Mouse (Mus musculus): Measurements from ENCODE around the gene Lpcat1. TPM values are rescaled to one million over a fixed set of nuclear protein-coding genes. Genes with fewer than 3 reads are reported as not detected.

Lpcat1 gene
- polyA plus RNA-seq, 1 experiment from 2014 or later, result 81.9 TPM

GRCm38 (mm10) chr13:73476796-73477195 lies 9.8 kb downstream of the Lpcat1 start:
- ATAC-seq (replicated peaks; ENCODE audit: low FRiP score) (no peak), DNase-seq (ENCODE audit: low spot score) (no peak)
- no peaks in the 10 kb centered on the region for H3K27me3 ChIP-seq (replicated peaks; ENCODE audit: control insufficient read depth, insufficient read depth, low read length)
- H3K4me1 ChIP-seq (replicated peaks; ENCODE audit: control insufficient read depth, insufficient read depth, low read length), result peaks cover 73% of the 10 kb centered on the region
- peak overlapping the region; percentile 95 for H3K27ac ChIP-seq (ENCODE audit: low read depth, low read length)
- H3K4me2 ChIP-seq, result no peak overlapping the region
- peak overlapping the region; percentile 54 for H3K9ac ChIP-seq (ENCODE audit: low read depth, low read length)
- no peak overlapping the region for H3K4me3 ChIP-seq (ENCODE audit: low read depth, low read length)
- H3K9me3 ChIP-seq (ENCODE audit: control insufficient read depth, low read length), result no peaks in the 10 kb centered on the region
- H3K36me3 ChIP-seq (ENCODE audit: control insufficient read depth, insufficient read depth, low read length), result no peaks in the 10 kb centered on the region; the same call in 1 of the 2 replicates
- WGBS, result 86% methylated on average over 8 of the region's 8 CpGs

DNA sequence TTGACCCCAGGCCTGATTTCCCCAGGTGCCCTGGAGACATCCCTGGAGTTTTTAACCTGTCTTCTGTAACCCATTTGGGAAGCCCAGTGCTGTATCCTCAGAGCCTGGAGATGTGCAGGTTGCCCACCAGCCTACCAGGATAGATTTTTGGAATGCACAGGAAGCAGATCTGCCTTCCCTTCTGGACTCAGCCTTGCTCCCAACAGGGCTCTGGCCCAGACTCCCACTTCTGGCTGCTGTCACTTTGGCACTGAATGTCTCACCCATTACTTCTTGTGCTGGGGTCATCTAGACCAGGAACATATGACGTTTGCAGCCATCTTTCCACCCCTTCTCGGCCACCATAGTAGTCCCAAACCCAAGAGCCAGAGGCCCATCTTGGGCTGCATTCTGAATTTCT lies 10.8 kb downstream of the Lpcat1 start:
- Histone ChIP-seq H3K4me2 (0 out of 2 replicates have a peak overlapping the region, but pooled peaks have one; percentile 15), H3K9me3 (ENCODE audit: control insufficient read depth, low read length) (no peaks in the 10 kb centered on the region), H3K9ac (ENCODE audit: low read depth, low read length) (peak overlapping the region; percentile 32), H3K27me3 (replicated peaks; ENCODE audit: control insufficient read depth, insufficient read depth, low read length) (no peaks in the 10 kb centered on the region), H3K27ac (ENCODE audit: low read depth, low read length) (peak overlapping the region; percentile 57), H3K36me3 (ENCODE audit: control insufficient read depth, insufficient read depth, low read length) (no peaks in the 10 kb centered on the region), H3K4me1 (replicated peaks; ENCODE audit: control insufficient read depth, insufficient read depth, low read length) (peaks cover 74% of the 10 kb centered on the region), H3K4me3 (ENCODE audit: low read depth, low read length) (no peak overlapping the region)
- 87% methylated on average over 2 of the region's 2 CpGs for WGBS
- ATAC-seq (replicated peaks; ENCODE audit: low FRiP score), result no peak
- DNase-seq (ENCODE audit: low spot score), result no peak

DNA sequence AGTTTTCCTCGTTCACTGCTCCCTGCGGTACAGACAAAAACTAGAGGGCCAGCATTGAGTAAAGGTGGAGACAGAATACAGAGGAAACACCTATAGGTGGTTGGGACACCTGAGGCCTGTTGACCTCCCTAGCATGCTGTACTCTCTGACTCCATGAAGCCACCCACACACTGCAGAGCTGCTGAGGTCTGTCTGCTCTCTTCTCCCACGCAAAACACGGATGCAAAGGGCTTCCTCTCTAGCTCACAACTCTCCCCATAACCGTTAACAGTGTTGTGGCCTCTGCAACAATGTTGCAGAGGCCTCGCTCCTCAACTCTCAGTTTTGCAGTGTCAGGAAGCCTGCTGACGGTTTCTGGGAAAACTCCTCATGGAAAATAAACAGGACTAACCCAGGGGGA lies 15.5 kb downstream of the Lpcat1 start:
- H3K27ac ChIP-seq (ENCODE audit: low read depth, low read length), result 0 out of 2 replicates have a peak overlapping the region, but pooled peaks have one; percentile 3
- DNase-seq (ENCODE audit: low spot score), result no peak
- no peak overlapping the region for H3K4me2 ChIP-seq
- no peak overlapping the region for H3K4me3 ChIP-seq (ENCODE audit: low read depth, low read length)
- ATAC-seq (replicated peaks; ENCODE audit: low FRiP score), result no peak
- H3K9ac ChIP-seq (ENCODE audit: low read depth, low read length), result no peak overlapping the region; the same call in 1 of the 2 replicates
- peaks cover 26% of the 10 kb centered on the region for H3K36me3 ChIP-seq (ENCODE audit: control insufficient read depth, insufficient read depth, low read length)
- 84% methylated on average over 7 of the region's 7 CpGs for WGBS
- no peaks in the 10 kb centered on the region for H3K9me3 ChIP-seq (ENCODE audit: control insufficient read depth, low read length)
- no peaks in the 10 kb centered on the region for H3K27me3 ChIP-seq (replicated peaks; ENCODE audit: control insufficient read depth, insufficient read depth, low read length)
- peaks cover 60% of the 10 kb centered on the region for H3K4me1 ChIP-seq (replicated peaks; ENCODE audit: control insufficient read depth, insufficient read depth, low read length)

DNA sequence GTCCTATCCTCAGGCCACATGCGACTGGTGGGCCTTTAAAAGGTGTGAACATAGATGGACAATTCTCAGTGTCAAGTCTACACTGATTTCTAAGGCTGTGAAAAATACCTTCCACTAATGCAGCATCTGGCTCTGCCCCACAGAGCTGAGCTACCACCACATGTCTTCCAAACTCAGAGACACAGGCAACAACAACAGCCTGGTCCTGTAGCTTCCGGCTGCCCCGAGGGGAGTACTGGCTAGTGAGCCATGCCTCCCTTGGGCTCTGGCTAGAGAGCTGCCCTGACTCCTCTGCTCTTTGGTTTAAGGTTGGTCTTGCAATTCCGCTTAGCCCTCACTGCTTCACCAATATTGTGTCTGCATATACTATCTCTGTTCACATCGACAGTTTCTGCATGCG lies 16.3 kb downstream of the Lpcat1 start:
- peak overlapping the region; percentile 24; the same call in 1 of the 2 replicates for H3K4me2 ChIP-seq

DNA sequence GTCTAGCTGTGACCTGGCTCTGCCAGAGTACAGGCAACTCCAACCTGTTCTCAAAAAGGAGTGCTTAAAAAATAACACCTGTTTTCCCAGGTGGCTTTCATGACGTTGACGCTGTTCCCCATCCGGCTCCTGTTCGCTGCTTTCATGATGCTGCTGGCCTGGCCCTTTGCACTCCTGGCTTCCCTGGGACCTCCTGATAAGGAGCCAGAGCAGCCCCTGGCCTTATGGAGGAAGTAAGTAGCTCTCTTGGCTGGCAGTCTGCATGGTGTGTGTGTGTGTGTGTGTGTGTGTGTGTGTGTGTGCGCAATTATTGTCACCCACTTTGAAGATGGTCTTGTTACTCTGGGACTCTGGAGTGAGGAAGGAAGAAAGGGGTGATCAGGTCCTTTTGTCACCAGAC lies 17.2 kb downstream of the Lpcat1 start:
- peaks cover 29% of the 10 kb centered on the region for H3K36me3 ChIP-seq (ENCODE audit: control insufficient read depth, insufficient read depth, low read length)
- no peaks in the 10 kb centered on the region for H3K27me3 ChIP-seq (replicated peaks; ENCODE audit: control insufficient read depth, insufficient read depth, low read length)
- H3K9me3 ChIP-seq (ENCODE audit: control insufficient read depth, low read length), result no peaks in the 10 kb centered on the region
- ATAC-seq (replicated peaks; ENCODE audit: low FRiP score), result peak; percentile 73
- no peak overlapping the region for H3K9ac ChIP-seq (ENCODE audit: low read depth, low read length)
- H3K4me1 ChIP-seq (replicated peaks; ENCODE audit: control insufficient read depth, insufficient read depth, low read length), result peaks cover 46% of the 10 kb centered on the region
- no peak overlapping the region for H3K4me3 ChIP-seq (ENCODE audit: low read depth, low read length)
- H3K27ac ChIP-seq (ENCODE audit: low read depth, low read length), result peak overlapping the region; percentile 53; the same call in 1 of the 2 replicates
- H3K4me2 ChIP-seq, result peak overlapping the region; percentile 24
- WGBS, result 29% methylated on average over 5 of the region's 5 CpGs
- DNase-seq (ENCODE audit: low spot score), result no peak

More for the DNA sequence above, 16.3 kb downstream of the Lpcat1 start:
- DNase-seq (ENCODE audit: low spot score) (no peak), ATAC-seq (replicated peaks; ENCODE audit: low FRiP score) (no peak)
- no peak overlapping the region for H3K4me3 ChIP-seq (ENCODE audit: low read depth, low read length)
- H3K27ac ChIP-seq (ENCODE audit: low read depth, low read length), result peak overlapping the region; percentile 53
- no peaks in the 10 kb centered on the region for H3K9me3 ChIP-seq (ENCODE audit: control insufficient read depth, low read length)
- no peak overlapping the region for H3K9ac ChIP-seq (ENCODE audit: low read depth, low read length)
- 88% methylated on average over 6 of the region's 6 CpGs for WGBS
- peaks cover 54% of the 10 kb centered on the region for H3K4me1 ChIP-seq (replicated peaks; ENCODE audit: control insufficient read depth, insufficient read depth, low read length)
- H3K36me3 ChIP-seq (ENCODE audit: control insufficient read depth, insufficient read depth, low read length), result peaks cover 27% of the 10 kb centered on the region
- no peaks in the 10 kb centered on the region for H3K27me3 ChIP-seq (replicated peaks; ENCODE audit: control insufficient read depth, insufficient read depth, low read length)

DNA sequence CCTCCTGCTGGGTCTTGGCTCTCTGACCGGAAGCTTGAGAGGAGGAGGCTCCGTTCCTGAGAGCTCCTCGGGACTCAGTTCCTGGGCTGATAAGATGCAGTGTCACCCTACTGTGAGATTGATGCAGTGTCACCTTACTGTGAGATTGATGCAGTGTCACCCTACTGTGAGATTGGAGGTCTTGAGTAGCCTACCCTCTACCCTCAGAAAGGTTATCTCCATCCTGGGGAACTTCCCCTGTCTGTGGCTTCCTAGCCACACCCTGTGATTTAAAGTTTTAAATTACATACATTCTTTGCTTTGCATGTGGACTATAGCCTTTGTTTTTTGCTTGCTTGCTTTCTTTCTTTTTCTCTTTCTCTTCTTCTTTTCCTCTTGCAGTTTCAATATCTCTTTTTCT lies 21.1 kb downstream of the Lpcat1 start:
- Histone ChIP-seq H3K27ac (ENCODE audit: low read depth, low read length) (no peak overlapping the region), H3K27me3 (replicated peaks; ENCODE audit: control insufficient read depth, insufficient read depth, low read length) (no peaks in the 10 kb centered on the region), H3K9me3 (ENCODE audit: control insufficient read depth, low read length) (no peaks in the 10 kb centered on the region), H3K4me3 (ENCODE audit: low read depth, low read length) (no peak overlapping the region), H3K9ac (ENCODE audit: low read depth, low read length) (no peak overlapping the region), H3K36me3 (ENCODE audit: control insufficient read depth, insufficient read depth, low read length) (peaks cover 54% of the 10 kb centered on the region), H3K4me2 (no peak overlapping the region), H3K4me1 (replicated peaks; ENCODE audit: control insufficient read depth, insufficient read depth, low read length) (peaks cover 40% of the 10 kb centered on the region)
- WGBS, result 35% methylated on average over 3 of the region's 3 CpGs
- DNase-seq (ENCODE audit: low spot score) (no peak), ATAC-seq (replicated peaks; ENCODE audit: low FRiP score) (no peak)

DNA sequence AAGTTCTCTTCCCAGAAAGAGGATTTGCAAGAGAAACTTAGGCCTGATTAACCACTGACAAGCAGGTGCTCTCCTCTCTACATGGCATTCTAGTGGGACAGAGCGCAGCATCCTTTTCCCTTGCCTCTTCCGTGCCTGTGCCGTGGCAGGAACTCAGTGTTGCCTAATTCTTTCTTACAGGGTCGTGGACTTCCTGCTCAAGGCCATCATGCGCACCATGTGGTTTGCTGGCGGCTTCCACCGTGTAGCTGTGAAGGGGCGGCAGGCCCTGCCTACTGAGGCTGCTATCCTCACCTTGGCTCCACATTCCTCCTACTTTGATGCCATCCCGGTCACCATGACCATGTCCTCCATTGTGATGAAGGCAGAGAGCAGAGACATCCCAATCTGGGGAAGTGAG lies 21.7 kb downstream of the Lpcat1 start:
- no peak overlapping the region for H3K9ac ChIP-seq (ENCODE audit: low read depth, low read length)
- H3K36me3 ChIP-seq (ENCODE audit: control insufficient read depth, insufficient read depth, low read length), result peaks cover 55% of the 10 kb centered on the region
- H3K27me3 ChIP-seq (replicated peaks; ENCODE audit: control insufficient read depth, insufficient read depth, low read length), result no peaks in the 10 kb centered on the region
- no peak overlapping the region for H3K4me2 ChIP-seq
- peaks cover 37% of the 10 kb centered on the region for H3K4me1 ChIP-seq (replicated peaks; ENCODE audit: control insufficient read depth, insufficient read depth, low read length)
- ATAC-seq (replicated peaks; ENCODE audit: low FRiP score) (no peak), DNase-seq (ENCODE audit: low spot score) (no peak)
- no peaks in the 10 kb centered on the region for H3K9me3 ChIP-seq (ENCODE audit: control insufficient read depth, low read length)
- no peak overlapping the region for H3K27ac ChIP-seq (ENCODE audit: low read depth, low read length)
- no peak overlapping the region for H3K4me3 ChIP-seq (ENCODE audit: low read depth, low read length)
- WGBS, result 72% methylated on average over 9 of the region's 9 CpGs

- WGBS, result 80% methylated on average over 3 of the region's 3 CpGs
- Histone ChIP-seq H3K36me3 (ENCODE audit: control insufficient read depth, insufficient read depth, low read length) (peaks cover 60% of the 10 kb centered on the region), H3K27me3 (replicated peaks; ENCODE audit: control insufficient read depth, insufficient read depth, low read length) (no peaks in the 10 kb centered on the region), H3K4me1 (replicated peaks; ENCODE audit: control insufficient read depth, insufficient read depth, low read length) (peaks cover 35% of the 10 kb centered on the region), H3K27ac (ENCODE audit: low read depth, low read length) (no peak overlapping the region), H3K9me3 (ENCODE audit: control insufficient read depth, low read length) (no peaks in the 10 kb centered on the region), H3K4me3 (ENCODE audit: low read depth, low read length) (no peak overlapping the region), H3K9ac (ENCODE audit: low read depth, low read length) (no peak overlapping the region), H3K4me2 (no peak overlapping the region)
- no peak for ATAC-seq (replicated peaks; ENCODE audit: low FRiP score)
- no peak for DNase-seq (ENCODE audit: low spot score)
Observed at GRCm38 (mm10) chr13:73489986-73490385, 23.0 kb downstream of the Lpcat1 start.

DNA sequence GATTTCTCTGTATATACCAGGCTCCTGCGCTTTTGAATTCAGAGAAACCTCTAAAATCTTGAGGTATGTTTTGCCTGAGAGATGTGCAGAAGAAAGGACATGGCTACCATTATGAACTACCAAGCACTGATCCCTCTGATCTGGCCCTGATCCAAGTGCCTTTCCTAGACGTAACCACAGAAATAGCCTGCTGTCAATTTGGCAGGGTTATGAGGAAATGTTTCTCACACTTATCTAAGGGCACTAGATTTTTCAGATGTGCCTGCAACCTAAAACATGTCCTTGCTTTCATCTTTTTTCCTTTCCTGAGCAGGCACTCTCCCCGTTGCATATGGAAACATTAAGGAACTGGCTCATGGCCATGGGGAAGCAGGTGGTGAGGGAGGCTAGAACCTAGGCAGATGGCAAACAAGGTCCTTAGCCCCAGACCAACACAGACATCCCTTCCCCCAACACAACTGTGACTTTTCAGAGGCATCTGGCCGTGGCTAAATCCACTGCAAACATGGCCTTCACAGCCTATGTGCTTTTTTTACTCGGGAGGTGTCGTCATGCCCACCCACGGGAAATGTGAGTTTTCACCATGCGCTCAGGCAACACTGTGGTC lies 23.7 kb downstream of the Lpcat1 start:
- Histone ChIP-seq H3K4me1 (replicated peaks; ENCODE audit: control insufficient read depth, insufficient read depth, low read length) (peaks cover 36% of the 10 kb centered on the region), H3K27ac (ENCODE audit: low read depth, low read length) (no peak overlapping the region)

More for the DNA sequence above, 23.7 kb downstream of the Lpcat1 start:
- H3K27me3 ChIP-seq (replicated peaks; ENCODE audit: control insufficient read depth, insufficient read depth, low read length), result no peaks in the 10 kb centered on the region
- 86% methylated on average over 8 of the region's 8 CpGs for WGBS
- no peaks in the 10 kb centered on the region for H3K9me3 ChIP-seq (ENCODE audit: control insufficient read depth, low read length)
- no peak overlapping the region for H3K9ac ChIP-seq (ENCODE audit: low read depth, low read length)
- no peak overlapping the region for H3K4me2 ChIP-seq
- no peak overlapping the region for H3K4me3 ChIP-seq (ENCODE audit: low read depth, low read length)
- ATAC-seq (replicated peaks; ENCODE audit: low FRiP score), result no peak
- no peak for DNase-seq (ENCODE audit: low spot score)
- peaks cover 60% of the 10 kb centered on the region for H3K36me3 ChIP-seq (ENCODE audit: control insufficient read depth, insufficient read depth, low read length)
